Mouse (Mus musculus): Measurements from ENCODE around the gene Flot1. TPM values are rescaled to one million over a fixed set of nuclear protein-coding genes. Genes with fewer than 3 reads are reported as not detected.

Flot1 gene
- polyA plus RNA-seq, 1 experiment from 2014 or later, result 46.9 TPM

DNA sequence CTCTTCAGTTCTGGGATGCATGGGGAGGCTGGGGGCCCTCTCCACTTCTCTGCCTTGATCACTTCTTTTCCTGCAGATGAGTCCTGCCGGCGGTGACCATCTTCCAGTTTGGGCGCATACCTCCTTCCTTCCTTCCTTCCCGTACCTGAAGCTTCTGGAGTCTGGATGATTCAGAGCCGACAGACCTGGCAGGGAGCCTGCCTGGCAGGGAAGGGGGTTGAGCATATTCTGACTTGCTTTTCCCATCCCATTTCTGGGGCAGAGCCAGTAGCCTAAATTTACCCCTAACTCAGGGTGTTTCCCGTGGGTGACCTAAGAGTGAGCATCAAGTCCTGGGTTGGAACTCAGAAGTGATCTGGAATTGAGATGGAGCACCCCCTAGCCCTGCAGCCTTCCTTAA, 51.7 kb downstream of the Flot1 start:
- WGBS, result 95% methylated on average over 6 of the region's 6 CpGs

DNA sequence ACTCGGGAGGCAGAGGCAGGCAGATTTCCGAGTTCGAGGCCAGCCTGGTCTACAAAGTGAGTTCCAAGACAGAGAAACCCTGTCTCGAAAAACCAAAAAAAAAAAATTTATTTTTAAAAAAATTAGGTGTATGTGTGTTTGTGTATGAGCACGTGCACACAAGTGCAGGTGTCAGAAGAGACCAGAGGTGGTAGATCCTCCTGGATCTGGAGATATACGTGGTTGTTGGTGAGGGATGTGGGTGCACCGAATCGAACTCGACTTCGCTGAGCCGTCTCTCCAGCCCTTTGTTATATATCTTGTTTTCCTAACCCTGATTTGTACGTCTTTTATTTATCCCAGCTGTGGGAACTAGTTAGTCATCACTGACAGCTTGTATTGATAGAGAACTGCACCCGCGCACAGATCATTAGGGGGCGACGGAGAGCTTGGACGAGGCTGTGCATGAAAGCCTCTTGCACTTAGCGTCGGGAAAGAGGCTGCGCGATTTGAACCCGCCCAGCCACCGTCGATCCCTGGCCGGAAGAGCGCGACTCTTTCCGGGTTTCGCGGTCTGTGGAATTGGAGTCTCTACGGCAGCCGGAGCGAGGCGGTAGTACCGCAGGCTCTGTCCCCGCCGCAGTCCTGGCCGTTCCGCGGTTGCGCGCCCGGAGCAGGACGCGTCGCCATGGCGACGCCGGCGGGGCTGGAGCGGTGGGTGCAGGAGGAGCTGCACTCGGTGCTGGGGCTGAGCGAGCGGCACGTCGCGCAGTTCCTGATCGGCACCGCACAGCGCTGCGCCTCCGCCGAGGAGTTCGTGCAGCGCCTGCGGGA, 56.4 kb downstream of the Flot1 start, which contains the start of gene Dhx16:
Gene Dhx16 (plus strand): TSS at position 575 of the 813 bp plus-strand sequence.
- no peaks in the 10 kb centered on the region for H3K27me3 ChIP-seq (ENCODE audit: control insufficient read depth, insufficient read depth, low read length)
- DNase-seq (ENCODE audit: low spot score, missing footprints), result peak; percentile 100
- no peaks in the 10 kb centered on the region for H3K9me3 ChIP-seq (ENCODE audit: control insufficient read depth, low read length)
- H3K9ac ChIP-seq (ENCODE audit: low read length), result peak within 1 kb of the TSS; percentile 85
- H3K4me2 ChIP-seq, result peak within 1 kb of the TSS; percentile 79
- H3K36me3 ChIP-seq (ENCODE audit: control insufficient read depth, insufficient read depth, low read length), result peaks cover 10% of the 10 kb centered on the region
- 0 out of 2 replicates have a peak within 1 kb of the TSS, but pooled peaks have one; percentile 44 for H3K27ac ChIP-seq (ENCODE audit: low read depth, low read length)
- 6% methylated on average over 66 of the region's 66 CpGs for WGBS
- ATAC-seq (ENCODE audit: low FRiP score), result peak; percentile 93
- H3K4me3 ChIP-seq (ENCODE audit: low read depth, low read length), result peak within 1 kb of the TSS; percentile 95
- peaks cover 8% of the 10 kb centered on the region for H3K4me1 ChIP-seq (ENCODE audit: control insufficient read depth, insufficient read depth, low read length)

More for the DNA sequence above, 51.7 kb downstream of the Flot1 start:
- H3K4me2 ChIP-seq, result no peak overlapping the region
- H3K36me3 ChIP-seq (ENCODE audit: control insufficient read depth, insufficient read depth, low read length), result peaks cover 20% of the 10 kb centered on the region
- no peak overlapping the region for H3K4me3 ChIP-seq (ENCODE audit: low read depth, low read length)
- H3K27me3 ChIP-seq (ENCODE audit: control insufficient read depth, insufficient read depth, low read length), result no peaks in the 10 kb centered on the region
- H3K4me1 ChIP-seq (ENCODE audit: control insufficient read depth, insufficient read depth, low read length), result peaks cover 11% of the 10 kb centered on the region
- no peak overlapping the region for H3K9ac ChIP-seq (ENCODE audit: low read length)
- ATAC-seq (ENCODE audit: low FRiP score) (no peak), DNase-seq (ENCODE audit: low spot score, missing footprints) (no peak)
- no peak overlapping the region for H3K27ac ChIP-seq (ENCODE audit: low read depth, low read length)
- peaks cover 5% of the 10 kb centered on the region for H3K9me3 ChIP-seq (ENCODE audit: control insufficient read depth, low read length)

Small RNAs within 50 kb of the gene (microRNA-seq; reads per million reads assigned to microRNA genes)
- gene Gm28033, result 1.5 reads per million

Other genes starting within 250 kb of the Flot1 start
- not detected in 2 replicates for gene Sfta2, start 221.7 kb upstream of the Flot1 start, polyA plus RNA-seq (2014; fragmentation: Nextera tagmentation; extraction: Ambion mirVana)
- not detected in 2 replicates for gene Gm9573, start 196.6 kb upstream of the Flot1 start, polyA plus RNA-seq (2014; fragmentation: Nextera tagmentation; extraction: Ambion mirVana)
- 0.14 TPM in 1 of 2 replicates, not detected in the other for gene Mucl3, start 179.5 kb upstream of the Flot1 start, polyA plus RNA-seq (2014; fragmentation: Nextera tagmentation; extraction: Ambion mirVana)
- 9.8 and 10.5 TPM in 2 replicates for gene Vars2, start 155.6 kb upstream of the Flot1 start, polyA plus RNA-seq (2014; fragmentation: Nextera tagmentation; extraction: Ambion mirVana)
- 39.3 TPM in 2 replicates for gene Gtf2h4, start 149.5 kb upstream of the Flot1 start, polyA plus RNA-seq (2014; fragmentation: Nextera tagmentation; extraction: Ambion mirVana)
- 78.4 and 92.1 TPM in 2 replicates for gene Ddr1, start 118.6 kb upstream of the Flot1 start, polyA plus RNA-seq (2014; fragmentation: Nextera tagmentation; extraction: Ambion mirVana)
- gene Ier3, start 1.5 kb upstream of the Flot1 start, polyA plus RNA-seq (2014; fragmentation: Nextera tagmentation; extraction: Ambion mirVana), result 2.5 and 4.0 TPM in 2 replicates
- gene Tubb5, start 15.1 kb downstream of the Flot1 start, polyA plus RNA-seq (2014; fragmentation: Nextera tagmentation; extraction: Ambion mirVana), result 1,522 and 1,543 TPM in 2 replicates
- 19.4 and 21.5 TPM in 2 replicates for gene Mdc1, start 18.3 kb downstream of the Flot1 start, polyA plus RNA-seq (2014; fragmentation: Nextera tagmentation; extraction: Ambion mirVana)
- 59.8 and 61.0 TPM in 2 replicates for gene Nrm, start 38.1 kb downstream of the Flot1 start, polyA plus RNA-seq (2014; fragmentation: Nextera tagmentation; extraction: Ambion mirVana)
- gene Ppp1r18, start 42.4 kb downstream of the Flot1 start, polyA plus RNA-seq (2014; fragmentation: Nextera tagmentation; extraction: Ambion mirVana), result 24.1 and 25.2 TPM in 2 replicates
- 39.0 and 43.6 TPM in 2 replicates for gene Dhx16, start 56.6 kb downstream of the Flot1 start, polyA plus RNA-seq (2014; fragmentation: Nextera tagmentation; extraction: Ambion mirVana)
- gene 2310061I04Rik, start 74.2 kb downstream of the Flot1 start, polyA plus RNA-seq (2014; fragmentation: Nextera tagmentation; extraction: Ambion mirVana), result 22.7 and 23.3 TPM in 2 replicates
- 158 and 168 TPM in 2 replicates for gene Atat1, start 86.8 kb downstream of the Flot1 start, polyA plus RNA-seq (2014; fragmentation: Nextera tagmentation; extraction: Ambion mirVana)
- 57.1 and 61.8 TPM in 2 replicates for gene Mrps18b, start 93.2 kb downstream of the Flot1 start, polyA plus RNA-seq (2014; fragmentation: Nextera tagmentation; extraction: Ambion mirVana)
- 44.3 TPM in 2 replicates for gene Ppp1r10, start 93.2 kb downstream of the Flot1 start, polyA plus RNA-seq (2014; fragmentation: Nextera tagmentation; extraction: Ambion mirVana)
- 118 and 119 TPM in 2 replicates for gene Abcf1, start 146.5 kb downstream of the Flot1 start, polyA plus RNA-seq (2014; fragmentation: Nextera tagmentation; extraction: Ambion mirVana)
- gene Gnl1, start 156.6 kb downstream of the Flot1 start, polyA plus RNA-seq (2014; fragmentation: Nextera tagmentation; extraction: Ambion mirVana), result 26.0 and 30.6 TPM in 2 replicates
- 38.7 and 43.3 TPM in 2 replicates for gene Prr3, start 157.0 kb downstream of the Flot1 start, polyA plus RNA-seq (2014; fragmentation: Nextera tagmentation; extraction: Ambion mirVana)
- gene H2-T24, start 197.3 kb downstream of the Flot1 start, polyA plus RNA-seq (2014; fragmentation: Nextera tagmentation; extraction: Ambion mirVana), result 3.1 TPM in 2 replicates
- gene H2-T23, start 209.6 kb downstream of the Flot1 start, polyA plus RNA-seq (2014; fragmentation: Nextera tagmentation; extraction: Ambion mirVana), result 3.2 and 3.3 TPM in 2 replicates
- gene H2-T22, start 219.5 kb downstream of the Flot1 start, polyA plus RNA-seq (2014; fragmentation: Nextera tagmentation; extraction: Ambion mirVana), result 7.3 and 7.6 TPM in 2 replicates
- gene Gm6034, start 219.7 kb downstream of the Flot1 start, polyA plus RNA-seq (2014; fragmentation: Nextera tagmentation; extraction: Ambion mirVana), result not detected in 2 replicates
- not detected in 2 replicates for gene Gm11127, start 235.1 kb downstream of the Flot1 start, polyA plus RNA-seq (2014; fragmentation: Nextera tagmentation; extraction: Ambion mirVana)